Comparison of ENCODE assay signal across 13 mouse cellular contexts in genomic region chr2:91928534-91929350, GRCm38 (mm10). TPM values are rescaled to one million over a fixed set of nuclear protein-coding genes. Genes with fewer than 3 reads are reported as not detected.
DNase-seq lines count a peak whose midpoint lies in the region; ATAC-seq and TF ChIP-seq lines count a peak whose summit lies in the region.
"Had no signal": no experiment of that assay in that cellular context is flagged by ENCODE, and none has a peak within 500 bp of the region (broad histone marks: within the 10 kb centered on the region; RNA-seq: fewer than 3 reads in every experiment).

No protein-coding gene starts in this region.

- peak overlapping the region; percentile 63 for H3K4me2 ChIP-seq in hindbrain, embryonic 12.5 days (replicated peaks)
- no peak overlapping the region for H3K4me2 ChIP-seq in hindbrain, embryonic 16.5 days (ENCODE audit: low read length)

- H3K27ac ChIP-seq in hindbrain, embryonic 12.5 days, result no peak overlapping the region
- no peak overlapping the region for H3K27ac ChIP-seq in hindbrain, embryonic 16.5 days (ENCODE audit: low read depth, low read length)
- no peak overlapping the region for H3K27ac ChIP-seq in testis, adult 2 months (ENCODE audit: control insufficient read depth, insufficient read depth, low read depth, low read length)
- H3K27ac ChIP-seq: embryonic facial prominence, embryonic 15.5 days had no signal

- peak; percentile 43 for DNase-seq in embryo, embryonic 9.5 days (ENCODE audit: extremely low spot score)
- DNase-seq in embryo, embryonic 10.5 days (ENCODE audit: low spot score), result no peak
- no peak for DNase-seq in testis, postnatal 14 days (ENCODE audit: low spot score)
- peak; percentile 43 for DNase-seq in testis, postnatal 10 days (ENCODE audit: low spot score)
- DNase-seq in adrenal gland, adult 2 months, result no peak

- no peaks in the 10 kb centered on the region for H3K9me3 ChIP-seq in hindbrain, embryonic 12.5 days (replicated peaks)
- H3K9me3 ChIP-seq in hindbrain, embryonic 16.5 days (ENCODE audit: control insufficient read depth, low read length), result no peaks in the 10 kb centered on the region
- H3K9me3 ChIP-seq: embryonic facial prominence, embryonic 15.5 days had no signal

- H3K9ac ChIP-seq in hindbrain, embryonic 12.5 days, result 0 out of 2 replicates have a peak overlapping the region, but pooled peaks have one; percentile 23
- H3K9ac ChIP-seq in hindbrain, embryonic 16.5 days (ENCODE audit: low read depth, low read length), result no peak overlapping the region
- H3K9ac ChIP-seq: embryonic facial prominence, embryonic 15.5 days had no signal

- peaks cover 45% of the 10 kb centered on the region for H3K4me1 ChIP-seq in hindbrain, embryonic 12.5 days
- H3K4me1 ChIP-seq in hindbrain, embryonic 16.5 days (ENCODE audit: control insufficient read depth, insufficient read depth, low read depth, low read length), result peaks cover 20% of the 10 kb centered on the region
- H3K4me1 ChIP-seq in testis, adult 2 months (ENCODE audit: control insufficient read depth, insufficient read depth, low read length), result peaks cover 18% of the 10 kb centered on the region

- no peak for ATAC-seq in hindbrain, embryonic 12.5 days (ENCODE audit: low FRiP score)
- no peak for ATAC-seq in hindbrain, embryonic 16.5 days

- peaks cover 22% of the 10 kb centered on the region for H3K27me3 ChIP-seq in hindbrain, embryonic 12.5 days
- peaks cover 11% of the 10 kb centered on the region; the same call in 1 of the 2 replicates for H3K27me3 ChIP-seq in hindbrain, embryonic 16.5 days (replicated peaks; ENCODE audit: control insufficient read depth, insufficient read depth, low read length)
- H3K27me3 ChIP-seq in testis, adult 2 months (ENCODE audit: control insufficient read depth, insufficient read depth, low read length), result no peaks in the 10 kb centered on the region

- 0 out of 2 replicates have a peak, but pooled peaks cover 5% of the 10 kb centered on the region for H3K36me3 ChIP-seq in hindbrain, embryonic 12.5 days
- no peaks in the 10 kb centered on the region for H3K36me3 ChIP-seq in hindbrain, embryonic 16.5 days (ENCODE audit: control insufficient read depth, insufficient read depth, low read length)
- no peaks in the 10 kb centered on the region for H3K36me3 ChIP-seq in testis, adult 2 months (ENCODE audit: control insufficient read depth, insufficient read depth, low read length)
- H3K36me3 ChIP-seq: embryonic facial prominence, embryonic 15.5 days had no signal

- no peak overlapping the region for H3K4me3 ChIP-seq in hindbrain, embryonic 12.5 days
- H3K4me3 ChIP-seq in hindbrain, embryonic 16.5 days (ENCODE audit: low read length), result no peak overlapping the region
- H3K4me3 ChIP-seq in testis, adult 2 months (ENCODE audit: control insufficient read depth, low read depth, low read length), result peak overlapping the region; percentile 66
- H3K4me3 ChIP-seq: embryonic facial prominence, embryonic 15.5 days; myocyte had no signal

- WGBS in hindbrain, embryonic 12.5 days, result 70% methylated on average over 23 of the region's 23 CpGs
- WGBS in hindbrain, embryonic 16.5 days, result 72% methylated on average over 23 of the region's 23 CpGs

- no peak for TF ChIP-seq POLR2A in testis, adult 2 months (IDR thresholded peaks at IDR 0.05; ENCODE audit: control insufficient read depth, low read depth, low read length)

- TF ChIP-seq CTCF in testis, adult 2 months (IDR thresholded peaks at IDR 0.05; ENCODE audit: control insufficient read depth, insufficient read depth, insufficient replicate concordance, low read depth, low read length), result no peak

RNA-seq across cellular contexts. Expression of gene Chrm4, which starts 1.7 kb away (rescaled TPM):
- 0.77 and 1.0 TPM in 2 replicates for polyA plus RNA-seq in hindbrain, embryonic 12.5 days (2016; fragmentation: Nextera tagmentation; extraction: Ambion mirVana)
- polyA plus RNA-seq in hindbrain, embryonic 16.5 days (2015; fragmentation: Nextera tagmentation; extraction: Ambion mirVana), result 1.5 TPM in 2 replicates
- 20.3 and 23.6 TPM in 2 replicates for polyA plus RNA-seq in testis, adult 2 months (2012; rRNA removed)
- 1 to 10 TPM; 2.1 to 3.1 TPM for total RNA-seq in adrenal gland, adult 2 months (2021)
- 0.28 and 0.49 TPM in 2 replicates for polyA plus RNA-seq in adrenal gland, adult 2 months (2012; rRNA removed)
- total RNA-seq: gastrocnemius, adult 18-20 months had no signal

RNA-seq across cellular contexts. Expression of gene Mdk, which starts 3.4 kb away (rescaled TPM):
- 904 and 962 TPM in 2 replicates for polyA plus RNA-seq in hindbrain, embryonic 12.5 days (2016; fragmentation: Nextera tagmentation; extraction: Ambion mirVana)
- 160 and 182 TPM in 2 replicates for polyA plus RNA-seq in hindbrain, embryonic 16.5 days (2015; fragmentation: Nextera tagmentation; extraction: Ambion mirVana)
- 9.6 TPM in 2 replicates for polyA plus RNA-seq in testis, adult 2 months (2012; rRNA removed)
- total RNA-seq in adrenal gland, adult 2 months (2021), result 1 to 10 TPM; 6.0 to 8.0 TPM
- 1.3 and 2.1 TPM in 2 replicates for polyA plus RNA-seq in adrenal gland, adult 2 months (2012; rRNA removed)

RNA-seq across cellular contexts. Expression of gene Gm9821, which starts 16.8 kb away (rescaled TPM):
- 0.50 and 0.57 TPM in 2 replicates for polyA plus RNA-seq in hindbrain, embryonic 12.5 days (2016; fragmentation: Nextera tagmentation; extraction: Ambion mirVana)
- 0.16 and 0.29 TPM in 2 replicates for polyA plus RNA-seq in hindbrain, embryonic 16.5 days (2015; fragmentation: Nextera tagmentation; extraction: Ambion mirVana)
- polyA plus RNA-seq in testis, adult 2 months (2012; rRNA removed), result not detected in 2 replicates
- not detected for total RNA-seq in adrenal gland, adult 2 months (2021)
- not detected in 2 replicates for polyA plus RNA-seq in adrenal gland, adult 2 months (2012; rRNA removed)
- total RNA-seq: gastrocnemius, adult 18-20 months; left cerebral cortex, postnatal 10 days had no signal
- polyA plus RNA-seq: kidney, adult 2 months had no signal

RNA-seq across cellular contexts. Expression of gene Dgkz, which starts 46.9 kb away (rescaled TPM):
- polyA plus RNA-seq in hindbrain, embryonic 12.5 days (2016; fragmentation: Nextera tagmentation; extraction: Ambion mirVana), result 30.9 and 31.9 TPM in 2 replicates
- polyA plus RNA-seq in hindbrain, embryonic 16.5 days (2015; fragmentation: Nextera tagmentation; extraction: Ambion mirVana), result 32.3 and 37.5 TPM in 2 replicates
- polyA plus RNA-seq in testis, adult 2 months (2012; rRNA removed), result 14.2 and 14.3 TPM in 2 replicates
- 10 to 100 TPM; 37.8 to 57.6 TPM for total RNA-seq in adrenal gland, adult 2 months (2021)
- 108 and 122 TPM in 2 replicates for polyA plus RNA-seq in adrenal gland, adult 2 months (2012; rRNA removed)

Comparison
In these comparisons a context has a peak if more than half of its experiments do, and no peak if none do; other contexts are left out.
1. DNase-seq: peak in embryo, embryonic 9.5 days (single experiment) and testis, postnatal 10 days (single experiment); none in embryo, embryonic 10.5 days (single experiment), testis, postnatal 14 days (single experiment) and adrenal gland, adult 2 months (single experiment).
2. RNA of gene Mdk, which starts 3.4 kb away (polyA plus RNA-seq): 904 to 962 TPM in hindbrain, embryonic 12.5 days and 160 to 182 TPM in hindbrain, embryonic 16.5 days; 9.6 TPM in testis, adult 2 months and 1.3 to 2.1 TPM in adrenal gland, adult 2 months; every median in the first group is over 10 times any median in the second.